Mouse (Mus musculus) gastrocnemius, adult 8-10 months (tissue): ENCODE results near the gene Ipmk. TPM values are rescaled to one million over a fixed set of nuclear protein-coding genes. Genes with fewer than 3 reads are reported as not detected.

Experiments
- DNase-seq, 2 experiments: peaks; one replicate each; pipeline ENCODE4 v3.0.0; 2022; ENCODE audit warnings: low spot score in 2 of 2
- total RNA-seq, 4 experiments: library from RNA; stranded (reverse); gene quantifications; 2 replicates each; pipeline ENCODE4 v1.2.4; 2022

Ipmk gene
- total RNA-seq, 4 experiments from 2014 or later = 17.3 to 23.6 (median 18.5) TPM

- DNase-seq = no peak
These were observed 8.1 kb upstream of the Ipmk start for GRCm38 (mm10) chr10:71339463-71339862.

GRCm38 (mm10) chr10:71340195-71340594 lies 7.4 kb upstream of the Ipmk start:
- DNase-seq = no peak

GRCm38 (mm10) chr10:71341290-71341689 lies 6.3 kb upstream of the Ipmk start:
- DNase-seq = no peak

GRCm38 (mm10) chr10:71342030-71342805 lies 5.3 kb upstream of the Ipmk start:
- no peak for DNase-seq

- DNase-seq = no peak
These were observed 4.4 kb upstream of the Ipmk start for GRCm38 (mm10) chr10:71343130-71343529.

- DNase-seq = no peak
These were observed 3.8 kb upstream of the Ipmk start for GRCm38 (mm10) chr10:71343567-71344265.

- DNase-seq = peak; percentile 84 to 91
These were observed 2.9 kb upstream of the Ipmk start, which contains the start of gene Cisd1 for GRCm38 (mm10) chr10:71344579-71345143. TSS of gene Cisd1 (minus strand) at chr10:71344954.

GRCm38 (mm10) chr10:71346106-71346505 lies 1.5 kb upstream of the Ipmk start:
- no peak for DNase-seq

- no peak for DNase-seq
These were observed 648 bp upstream of the Ipmk start for GRCm38 (mm10) chr10:71346722-71347508.

GRCm38 (mm10) chr10:71347964-71348636 lies 537 bp downstream of the Ipmk start:
- DNase-seq = peak; percentile 15 to 31

GRCm38 (mm10) chr10:71348637-71349280 lies 1.2 kb downstream of the Ipmk start:
- no peak for DNase-seq

- no peak for DNase-seq
These were observed 1.7 kb downstream of the Ipmk start for GRCm38 (mm10) chr10:71349290-71349689.

GRCm38 (mm10) chr10:71351301-71351700 lies 3.7 kb downstream of the Ipmk start:
- DNase-seq = no peak

GRCm38 (mm10) chr10:71353850-71354249 lies 6.3 kb downstream of the Ipmk start:
- no peak for DNase-seq

GRCm38 (mm10) chr10:71354947-71355346 lies 7.4 kb downstream of the Ipmk start:
- DNase-seq = no peak

GRCm38 (mm10) chr10:71361044-71361443 lies 13.5 kb downstream of the Ipmk start:
- DNase-seq = no peak

GRCm38 (mm10) chr10:71361836-71362562 lies 14.4 kb downstream of the Ipmk start:
- DNase-seq = no peak

- no peak for DNase-seq
These were observed 15.9 kb downstream of the Ipmk start for GRCm38 (mm10) chr10:71363440-71363839.

- DNase-seq = no peak
These were observed 16.3 kb downstream of the Ipmk start for GRCm38 (mm10) chr10:71363858-71364257.
